Mouse (Mus musculus) adrenal gland, adult 2 months (tissue): ENCODE data around the gene Prkce. TPM values are rescaled to one million over a fixed set of nuclear protein-coding genes. Genes with fewer than 3 reads are reported as not detected.

Experiments
- DNase-seq: peaks from one replicate; pipeline ENCODE4 v3.0.0; 2021
- polyA plus RNA-seq: library from polyadenylated mRNA; depleted of rRNA; stranded (reverse); fragments of >200 nt; gene quantifications from 2 replicates; pipeline ENCODE4 v1.2.3, GENCODE M21; 2012
- total RNA-seq, 2 experiments: library from RNA; stranded (reverse); gene quantifications; 2 replicates each; pipeline ENCODE4 v1.2.3; 2021

Gene Prkce
- total and polyA plus RNA-seq, 3 experiments = 4.5 to 20.5 (median 17.5) TPM

GRCm38 (mm10) chr17:86615592-86616291, 448.2 kb downstream of the Prkce start:
- no peak for DNase-seq

GRCm38 (mm10) chr17:86617570-86618237, 450.1 kb downstream of the Prkce start:
- peak; percentile 21 for DNase-seq

- DNase-seq = peak; percentile 52
Observed at GRCm38 (mm10) chr17:86618431-86618861, 450.9 kb downstream of the Prkce start.

GRCm38 (mm10) chr17:86622862-86623261, 455.3 kb downstream of the Prkce start:
- no peak for DNase-seq

- DNase-seq = no peak
Observed at GRCm38 (mm10) chr17:86626523-86626922, 458.9 kb downstream of the Prkce start.

- peak; percentile 14 for DNase-seq
Observed at GRCm38 (mm10) chr17:86633131-86633530, 465.5 kb downstream of the Prkce start.

- DNase-seq = no peak
Observed at GRCm38 (mm10) chr17:86637311-86637710, 469.7 kb downstream of the Prkce start.

GRCm38 (mm10) chr17:86639279-86639678, 471.7 kb downstream of the Prkce start:
- peak; percentile 18 for DNase-seq

- DNase-seq = no peak
Observed at GRCm38 (mm10) chr17:86647226-86647625, 479.6 kb downstream of the Prkce start.

GRCm38 (mm10) chr17:86648856-86649435, 481.4 kb downstream of the Prkce start:
- no peak for DNase-seq

GRCm38 (mm10) chr17:86650241-86650640, 482.7 kb downstream of the Prkce start:
- no peak for DNase-seq

GRCm38 (mm10) chr17:86651091-86651490, 483.5 kb downstream of the Prkce start:
- DNase-seq = no peak

GRCm38 (mm10) chr17:86652751-86653150, 485.2 kb downstream of the Prkce start:
- DNase-seq = no peak

- DNase-seq = no peak
Observed at GRCm38 (mm10) chr17:86656369-86656768, 488.8 kb downstream of the Prkce start.

- no peak for DNase-seq
Observed at GRCm38 (mm10) chr17:86662301-86662700, 494.7 kb downstream of the Prkce start.

- no peak for DNase-seq
Observed at GRCm38 (mm10) chr17:86663471-86663870, 495.9 kb downstream of the Prkce start.

- no peak for DNase-seq
Observed at GRCm38 (mm10) chr17:86667836-86668600, 500.4 kb downstream of the Prkce start.

GRCm38 (mm10) chr17:86669641-86670373, 502.2 kb downstream of the Prkce start:
- no peak for DNase-seq

GRCm38 (mm10) chr17:86670731-86671130, 503.1 kb downstream of the Prkce start:
- peak; percentile 11 for DNase-seq

GRCm38 (mm10) chr17:86674971-86675370, 507.4 kb downstream of the Prkce start:
- DNase-seq = no peak

GRCm38 (mm10) chr17:86676336-86676735, 508.8 kb downstream of the Prkce start:
- DNase-seq = no peak

GRCm38 (mm10) chr17:86676909-86677308, 509.3 kb downstream of the Prkce start:
- no peak for DNase-seq
